Mouse (Mus musculus) cerebellum, adult 11 months (tissue): ENCODE measurements around the gene Nt5dc3.

Experiments
- DNase-seq: peaks from one replicate; pipeline ENCODE4 v3.0.0; 2022

Gene Nt5dc3

GRCm38 (mm10) chr10:86821014-86821413 lies 42.2 kb downstream of the Nt5dc3 start:
- DNase-seq, result no peak

- DNase-seq, result no peak
Observed at GRCm38 (mm10) chr10:86824093-86824492, 45.3 kb downstream of the Nt5dc3 start.

DNA sequence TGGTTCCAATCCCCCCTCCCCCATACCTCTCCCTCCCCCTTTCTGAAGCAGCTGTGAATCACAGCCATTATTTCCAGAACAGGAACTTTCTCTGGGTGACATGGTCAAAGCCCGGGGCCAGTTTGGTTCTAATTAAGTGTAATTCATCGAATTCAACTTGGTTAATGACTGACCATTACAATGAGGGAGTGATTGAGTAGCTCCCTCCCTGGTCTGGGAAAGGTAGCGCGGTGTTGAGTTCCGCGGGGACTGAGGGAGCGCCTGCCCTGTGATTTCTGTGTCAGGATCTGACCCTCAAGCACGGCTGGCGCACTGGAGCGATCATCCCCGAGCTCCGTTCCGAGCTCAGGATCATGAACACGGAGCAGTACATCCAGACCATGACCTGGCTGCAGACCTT lies 46.1 kb downstream of the Nt5dc3 start:
- DNase-seq, result no peak

DNA sequence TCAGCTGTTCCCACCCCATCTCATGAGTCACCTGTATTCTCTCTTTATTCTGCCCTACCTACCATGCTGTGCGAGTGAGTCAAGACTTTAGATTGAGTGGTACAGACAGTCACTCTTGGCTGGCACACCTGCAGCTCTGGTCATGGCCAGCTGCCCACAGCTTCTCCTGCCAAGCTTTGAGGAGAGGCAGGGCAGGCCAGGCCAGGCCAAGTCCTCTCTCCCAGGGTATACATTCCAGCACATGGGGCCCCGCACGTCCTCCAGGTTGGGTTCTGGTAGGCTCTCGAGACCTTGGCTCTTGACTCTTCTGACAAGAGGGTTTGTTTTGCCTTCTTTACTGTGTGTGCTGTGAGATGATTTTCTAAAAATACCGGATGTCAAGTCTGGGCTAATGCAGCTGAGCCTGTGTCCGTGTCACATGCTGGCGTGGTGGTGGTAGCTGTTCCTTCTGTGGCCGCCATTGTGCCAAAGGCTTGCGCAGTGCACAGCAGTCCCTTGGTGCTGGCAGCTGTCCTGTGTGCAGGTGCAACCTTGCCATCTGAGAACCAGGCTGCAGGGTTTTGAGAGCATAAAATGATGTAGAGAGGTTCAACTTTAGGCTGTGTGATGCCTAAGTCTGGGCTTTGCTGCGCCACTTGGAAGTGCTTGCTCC lies 47.2 kb downstream of the Nt5dc3 start:
- DNase-seq, result peak; percentile 68

GRCm38 (mm10) chr10:86826929-86827328 lies 48.1 kb downstream of the Nt5dc3 start:
- no peak for DNase-seq

DNA sequence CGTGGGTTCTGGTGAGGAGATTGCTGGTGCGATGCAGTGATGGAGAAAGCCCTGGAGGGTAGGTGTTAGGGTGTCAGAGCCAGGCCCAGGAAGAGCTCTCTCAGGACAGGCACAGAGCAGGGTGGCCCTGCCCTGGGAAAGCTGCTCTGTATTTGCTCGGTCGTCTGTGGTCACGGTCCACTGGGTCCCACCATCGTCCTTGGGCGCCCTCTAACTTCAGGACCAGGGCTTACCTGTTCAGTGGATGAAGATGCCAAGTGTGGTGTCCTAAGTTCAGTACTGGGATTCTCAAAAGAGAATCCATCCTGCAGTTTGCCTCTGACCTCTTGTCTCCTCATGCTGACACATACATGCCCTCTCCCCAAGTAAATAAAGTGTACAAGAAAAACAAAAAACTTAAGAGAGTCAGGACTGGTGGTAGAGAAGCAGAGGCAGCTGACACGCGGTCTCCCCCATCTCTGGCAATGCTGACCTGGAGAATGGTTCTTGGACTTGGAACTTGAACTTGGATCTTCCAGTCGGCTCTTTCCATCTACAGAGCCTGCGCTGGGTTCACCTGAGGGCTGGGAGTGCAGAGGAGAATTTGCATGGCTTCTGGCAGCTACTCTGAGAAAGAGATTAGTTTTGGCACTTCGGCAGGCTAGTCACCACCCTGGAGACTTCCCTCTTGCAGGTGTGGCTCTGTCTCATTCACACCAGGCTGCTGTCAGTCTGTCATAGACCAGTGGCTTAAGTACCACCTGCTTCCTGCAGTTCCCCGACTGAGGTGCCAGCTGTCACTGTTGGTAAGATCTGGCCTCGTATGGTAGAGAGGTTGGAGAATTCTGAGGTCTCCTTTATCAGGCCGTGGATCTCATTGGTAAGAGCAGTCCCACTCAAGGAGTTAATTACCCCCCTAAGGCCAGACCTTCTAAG lies 49.7 kb downstream of the Nt5dc3 start:
- DNase-seq, result no peak

GRCm38 (mm10) chr10:86829515-86829914 lies 50.7 kb downstream of the Nt5dc3 start:
- DNase-seq, result no peak

- no peak for DNase-seq
Observed at GRCm38 (mm10) chr10:86836784-86837183, 58.0 kb downstream of the Nt5dc3 start.

GRCm38 (mm10) chr10:86838827-86839226 lies 60.0 kb downstream of the Nt5dc3 start:
- DNase-seq, result no peak

DNA sequence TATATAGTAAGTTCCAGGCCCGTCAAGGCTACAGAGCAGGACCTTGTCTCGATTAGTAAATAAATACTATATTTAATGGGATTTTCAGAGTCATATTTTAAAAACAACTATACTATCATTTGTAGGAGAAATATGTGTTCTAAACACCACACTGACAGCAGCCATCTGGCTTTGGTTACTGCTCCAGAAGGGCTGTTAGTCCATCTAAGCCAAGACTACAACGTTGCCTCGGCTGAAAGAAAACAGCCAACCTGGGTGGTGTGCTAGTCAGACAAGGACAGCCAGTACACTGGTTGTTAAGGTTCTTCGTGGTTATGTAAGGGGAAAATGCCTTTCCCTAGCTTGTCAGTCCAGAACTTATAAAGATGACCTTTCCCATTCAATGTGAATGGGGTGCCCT lies 63.9 kb downstream of the Nt5dc3 start:
- DNase-seq, result no peak

- DNase-seq, result no peak
Observed at GRCm38 (mm10) chr10:86846926-86847467, 68.2 kb downstream of the Nt5dc3 start.

DNA sequence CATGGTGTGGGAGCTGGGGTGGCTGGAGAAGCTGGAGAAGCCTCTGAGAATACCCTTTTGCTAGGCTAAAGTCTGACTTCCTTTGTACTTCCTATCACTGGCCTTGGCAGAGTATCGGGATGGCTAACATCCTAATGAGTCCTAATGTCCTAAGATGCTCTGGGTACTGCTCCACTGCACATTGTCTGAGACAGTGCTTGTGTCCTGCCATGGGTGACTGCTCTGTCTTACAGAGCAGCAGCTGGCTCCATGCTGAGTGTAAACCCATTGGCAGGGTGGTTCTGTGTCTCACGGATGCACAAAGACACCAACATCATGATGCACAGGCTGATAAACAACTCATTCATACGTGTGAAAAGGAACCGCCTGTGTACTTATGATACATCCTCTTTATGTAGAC lies 70.3 kb downstream of the Nt5dc3 start:
- no peak for DNase-seq

DNA sequence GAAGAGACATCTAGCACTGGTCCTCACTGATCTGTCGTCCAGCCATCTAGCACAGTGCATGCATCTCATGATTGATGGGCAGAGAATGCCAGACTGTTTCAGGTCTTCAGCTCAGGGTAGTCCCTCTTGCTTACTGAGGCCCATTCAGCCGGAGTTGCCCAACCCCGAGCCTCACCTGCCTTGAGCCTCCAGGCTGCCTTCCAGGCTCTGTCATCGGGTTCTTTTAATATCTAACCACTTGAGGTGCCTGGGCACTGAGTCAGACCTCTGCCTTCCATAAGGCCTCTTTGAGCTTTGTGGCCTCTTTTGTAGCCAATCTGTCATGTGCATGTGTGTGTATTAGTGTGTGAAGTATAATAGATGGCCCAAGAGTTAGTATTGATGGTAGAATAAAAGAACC lies 70.7 kb downstream of the Nt5dc3 start:
- DNase-seq, result no peak

- DNase-seq, result no peak
Observed at GRCm38 (mm10) chr10:86852160-86852559, 73.4 kb downstream of the Nt5dc3 start.

- no peak for DNase-seq
Observed at GRCm38 (mm10) chr10:86853433-86853832, 74.6 kb downstream of the Nt5dc3 start.

- no peak for DNase-seq
Observed at GRCm38 (mm10) chr10:86860396-86860795, 81.6 kb downstream of the Nt5dc3 start.

DNA sequence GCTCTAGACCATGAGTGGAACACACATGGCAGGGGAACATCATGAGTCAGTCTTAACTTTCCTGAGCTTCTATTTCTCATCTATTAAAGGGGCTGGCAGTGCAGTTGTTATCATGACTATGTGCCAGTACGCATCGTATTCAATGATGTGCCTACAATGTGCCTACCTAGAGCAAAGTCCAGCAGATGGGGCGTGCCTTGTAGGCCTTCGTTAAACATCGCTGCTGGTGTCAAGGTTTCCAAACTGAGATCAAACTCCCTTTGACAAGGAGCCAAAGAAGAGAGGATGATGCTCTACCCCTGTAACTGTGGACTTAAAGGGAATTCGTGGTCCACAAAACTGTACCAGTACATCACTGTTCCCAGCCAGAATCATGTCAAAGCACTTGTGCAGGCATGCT lies 83.7 kb downstream of the Nt5dc3 start:
- no peak for DNase-seq

DNA sequence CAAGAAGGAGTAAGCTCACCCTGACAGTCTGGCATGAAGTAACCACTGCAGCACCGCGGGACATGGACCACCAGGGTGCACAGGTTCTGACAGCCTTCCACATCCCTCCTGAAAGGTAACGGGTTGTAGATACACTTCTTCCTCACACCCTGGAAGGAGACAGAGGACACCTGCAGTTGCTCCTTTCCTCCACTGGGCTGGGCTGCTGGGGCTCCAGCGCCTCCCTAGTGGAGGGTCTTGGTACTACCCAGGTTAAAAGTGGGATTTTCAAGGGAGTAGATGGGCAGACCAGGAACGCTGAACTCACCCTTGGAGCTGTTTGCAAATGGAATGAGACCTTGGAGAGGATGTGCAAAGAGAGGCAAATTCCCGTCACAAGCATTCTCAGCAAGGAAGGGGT lies 84.6 kb downstream of the Nt5dc3 start:
- DNase-seq, result no peak

GRCm38 (mm10) chr10:86872121-86872520 lies 93.3 kb downstream of the Nt5dc3 start:
- no peak for DNase-seq

DNA sequence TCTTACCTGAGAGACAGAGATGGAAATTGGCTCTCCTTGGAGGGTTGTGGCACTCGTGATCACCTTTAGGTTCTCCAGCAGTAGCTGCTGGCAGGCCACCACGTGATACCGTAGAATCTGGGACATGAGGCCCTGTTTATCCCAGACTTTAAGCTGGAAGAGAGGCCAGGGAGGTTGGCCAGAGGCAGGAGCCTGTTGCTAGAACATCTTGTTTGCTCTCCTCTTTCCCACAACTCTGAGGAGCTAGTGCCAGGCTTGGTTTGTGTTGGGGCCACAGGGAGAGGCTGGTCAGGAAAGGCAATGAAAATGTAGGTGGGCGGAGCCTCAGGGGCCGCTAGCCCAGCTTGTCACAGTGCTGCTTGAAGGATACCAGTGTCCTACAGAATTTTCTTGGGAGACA lies 93.8 kb downstream of the Nt5dc3 start:
- DNase-seq, result no peak

DNA sequence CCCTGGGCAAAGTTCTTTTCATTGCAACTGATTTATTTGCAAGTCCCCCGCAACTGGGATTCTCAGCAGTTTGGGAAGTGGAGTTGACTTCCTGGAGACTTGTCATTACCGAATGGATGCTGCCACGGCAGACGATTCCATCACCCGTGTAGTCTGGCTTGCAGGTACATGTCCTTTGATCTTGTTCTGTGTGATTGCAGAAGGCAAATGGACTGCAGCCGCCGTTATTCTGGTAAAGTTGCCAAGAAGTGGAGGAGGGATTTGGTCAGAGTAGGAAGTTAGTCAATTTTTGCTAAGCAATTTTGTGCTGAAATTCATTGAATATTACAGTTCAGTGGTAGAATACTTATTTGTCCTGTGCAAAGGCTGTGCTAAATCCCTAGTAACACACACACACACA lies 99.9 kb downstream of the Nt5dc3 start:
- no peak for DNase-seq

GRCm38 (mm10) chr10:86880071-86880806 lies 101.4 kb downstream of the Nt5dc3 start:
- peak; percentile 26 for DNase-seq

DNA sequence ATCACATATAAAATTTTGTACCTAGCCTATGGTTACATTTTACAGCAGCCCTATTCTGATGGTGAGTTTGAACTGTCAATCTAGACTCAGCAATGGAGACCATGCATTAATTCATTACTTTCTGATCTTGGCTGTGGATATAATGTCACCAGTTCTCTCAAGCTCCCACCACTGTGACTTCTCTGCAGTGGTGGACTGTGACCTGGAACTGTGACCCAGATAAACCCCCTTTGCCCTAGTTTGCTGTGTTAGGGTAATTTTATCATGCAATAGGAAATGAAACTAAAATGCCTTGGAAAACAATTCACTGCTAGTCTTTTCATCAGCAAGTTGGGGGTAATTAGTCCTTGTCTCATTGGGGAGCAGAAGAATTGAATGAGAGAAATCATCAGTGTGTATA lies 102.6 kb downstream of the Nt5dc3 start:
- no peak for DNase-seq
